Mouse (Mus musculus): ENCODE measurements around the gene Cpxm1. TPM values are rescaled to one million over a fixed set of nuclear protein-coding genes. Genes with fewer than 3 reads are reported as not detected.
"Not testable (repeated sequence)": the region's sequence is repeated elsewhere in the genome, so short reads cannot be mapped to it uniquely, and the experiment has no call there.

Gene Cpxm1
- polyA plus RNA-seq, 1 experiment from 2014 or later, result 11.7 TPM

GRCm38 (mm10) chr2:130388796-130389195 lies 8.6 kb downstream of the Cpxm1 start:
- H3K9me3 ChIP-seq (ENCODE audit: control insufficient read depth, low read length), result no peaks in the 10 kb centered on the region
- H3K4me2 ChIP-seq (ENCODE audit: low read depth, low read length), result no peak overlapping the region
- no peak overlapping the region for H3K27ac ChIP-seq (ENCODE audit: low read depth, low read length)
- 77% methylated on average over 2 of the region's 2 CpGs for WGBS
- H3K36me3 ChIP-seq (ENCODE audit: control insufficient read depth, insufficient read depth, low read length), result no peaks in the 10 kb centered on the region
- H3K4me1 ChIP-seq (ENCODE audit: control insufficient read depth, insufficient read depth, low read length), result no peaks in the 10 kb centered on the region
- H3K9ac ChIP-seq (replicated peaks; ENCODE audit: low read depth, low read length), result no peak overlapping the region
- no peak overlapping the region for H3K4me3 ChIP-seq (ENCODE audit: low read depth, low read length)
- ATAC-seq (ENCODE audit: low read depth), result no peak
- H3K27me3 ChIP-seq (ENCODE audit: control insufficient read depth, insufficient read depth, low read length), result no peaks in the 10 kb centered on the region

- Histone ChIP-seq H3K4me2 (ENCODE audit: low read depth, low read length) (no peak overlapping the region), H3K27ac (ENCODE audit: low read depth, low read length) (no peak overlapping the region)
- 70% methylated on average over 1 of the region's 1 CpGs for WGBS
Observed at GRCm38 (mm10) chr2:130386212-130386611, 11.2 kb downstream of the Cpxm1 start.

GRCm38 (mm10) chr2:130383895-130384294 lies 13.5 kb downstream of the Cpxm1 start:
- H3K9ac ChIP-seq (replicated peaks; ENCODE audit: low read depth, low read length), result no peak overlapping the region
- H3K9me3 ChIP-seq (ENCODE audit: control insufficient read depth, low read length), result no peaks in the 10 kb centered on the region
- no peak overlapping the region for H3K27ac ChIP-seq (ENCODE audit: low read depth, low read length)
- H3K4me3 ChIP-seq (ENCODE audit: low read depth, low read length), result no peak overlapping the region
- no peaks in the 10 kb centered on the region for H3K4me1 ChIP-seq (ENCODE audit: control insufficient read depth, insufficient read depth, low read length)
- no peak overlapping the region for H3K4me2 ChIP-seq (ENCODE audit: low read depth, low read length)
- H3K36me3 ChIP-seq (ENCODE audit: control insufficient read depth, insufficient read depth, low read length), result no peaks in the 10 kb centered on the region
- H3K27me3 ChIP-seq (ENCODE audit: control insufficient read depth, insufficient read depth, low read length), result no peaks in the 10 kb centered on the region
- WGBS, result 72% methylated on average over 6 of the region's 6 CpGs
- ATAC-seq (ENCODE audit: low read depth), result no peak

More at GRCm38 (mm10) chr2:130386212-130386611, 11.2 kb downstream of the Cpxm1 start:
- no peaks in the 10 kb centered on the region for H3K36me3 ChIP-seq (ENCODE audit: control insufficient read depth, insufficient read depth, low read length)
- H3K4me1 ChIP-seq (ENCODE audit: control insufficient read depth, insufficient read depth, low read length), result no peaks in the 10 kb centered on the region
- no peaks in the 10 kb centered on the region for H3K27me3 ChIP-seq (ENCODE audit: control insufficient read depth, insufficient read depth, low read length)
- H3K9me3 ChIP-seq (ENCODE audit: control insufficient read depth, low read length), result no peaks in the 10 kb centered on the region
- no peak overlapping the region for H3K9ac ChIP-seq (replicated peaks; ENCODE audit: low read depth, low read length)
- no peak overlapping the region for H3K4me3 ChIP-seq (ENCODE audit: low read depth, low read length)
- no peak for ATAC-seq (ENCODE audit: low read depth)

- Histone ChIP-seq H3K27me3 (ENCODE audit: control insufficient read depth, insufficient read depth, low read length) (no peaks in the 10 kb centered on the region), H3K36me3 (ENCODE audit: control insufficient read depth, insufficient read depth, low read length) (no peaks in the 10 kb centered on the region), H3K27ac (ENCODE audit: low read depth, low read length) (no peak overlapping the region), H3K4me3 (ENCODE audit: low read depth, low read length) (no peak overlapping the region), H3K4me2 (ENCODE audit: low read depth, low read length) (no peak overlapping the region), H3K9ac (replicated peaks; ENCODE audit: low read depth, low read length) (no peak overlapping the region), H3K4me1 (ENCODE audit: control insufficient read depth, insufficient read depth, low read length) (no peaks in the 10 kb centered on the region), H3K9me3 (ENCODE audit: control insufficient read depth, low read length) (no peaks in the 10 kb centered on the region)
- ATAC-seq (ENCODE audit: low read depth), result no peak
- WGBS, result 35% methylated on average over 3 of the region's 3 CpGs
Observed at GRCm38 (mm10) chr2:130383205-130383604, 14.2 kb downstream of the Cpxm1 start.

- Histone ChIP-seq H3K9ac (replicated peaks; ENCODE audit: low read depth, low read length) (no peak overlapping the region), H3K27me3 (ENCODE audit: control insufficient read depth, insufficient read depth, low read length) (no peaks in the 10 kb centered on the region), H3K4me1 (ENCODE audit: control insufficient read depth, insufficient read depth, low read length) (no peaks in the 10 kb centered on the region), H3K4me3 (ENCODE audit: low read depth, low read length) (no peak overlapping the region), H3K36me3 (ENCODE audit: control insufficient read depth, insufficient read depth, low read length) (no peaks in the 10 kb centered on the region), H3K27ac (ENCODE audit: low read depth, low read length) (no peak overlapping the region), H3K9me3 (ENCODE audit: control insufficient read depth, low read length) (no peaks in the 10 kb centered on the region), H3K4me2 (ENCODE audit: low read depth, low read length) (no peak overlapping the region)
- ATAC-seq (ENCODE audit: low read depth), result no peak
- 90% methylated on average over 4 of the region's 4 CpGs for WGBS
Observed at GRCm38 (mm10) chr2:130374951-130375350, 22.4 kb downstream of the Cpxm1 start.

GRCm38 (mm10) chr2:130373026-130373425 lies 24.3 kb downstream of the Cpxm1 start:
- H3K27ac ChIP-seq (ENCODE audit: low read depth, low read length); H3K4me1 ChIP-seq (ENCODE audit: control insufficient read depth, insufficient read depth, low read length); H3K9me3 ChIP-seq (ENCODE audit: control insufficient read depth, low read length); H3K4me2 ChIP-seq (ENCODE audit: low read depth, low read length); H3K9ac ChIP-seq (replicated peaks; ENCODE audit: low read depth, low read length); H3K36me3 ChIP-seq (ENCODE audit: control insufficient read depth, insufficient read depth, low read length); ATAC-seq (ENCODE audit: low read depth); H3K4me3 ChIP-seq (ENCODE audit: low read depth, low read length); H3K27me3 ChIP-seq (ENCODE audit: control insufficient read depth, insufficient read depth, low read length): not testable (repeated sequence)
- WGBS, result 63% methylated on average over 1 of the region's 1 CpGs

GRCm38 (mm10) chr2:130367386-130367785 lies 30.0 kb downstream of the Cpxm1 start:
- WGBS, result 73% methylated on average over 4 of the region's 4 CpGs
- no peaks in the 10 kb centered on the region for H3K36me3 ChIP-seq (ENCODE audit: control insufficient read depth, insufficient read depth, low read length)
- H3K4me2 ChIP-seq (ENCODE audit: low read depth, low read length), result no peak overlapping the region
- no peak overlapping the region for H3K9ac ChIP-seq (replicated peaks; ENCODE audit: low read depth, low read length)
- H3K4me3 ChIP-seq (ENCODE audit: low read depth, low read length), result no peak overlapping the region
- H3K4me1 ChIP-seq (ENCODE audit: control insufficient read depth, insufficient read depth, low read length), result no peaks in the 10 kb centered on the region
- H3K9me3 ChIP-seq (ENCODE audit: control insufficient read depth, low read length), result no peaks in the 10 kb centered on the region
- peaks cover 9% of the 10 kb centered on the region for H3K27me3 ChIP-seq (ENCODE audit: control insufficient read depth, insufficient read depth, low read length)
- no peak overlapping the region for H3K27ac ChIP-seq (ENCODE audit: low read depth, low read length)
- ATAC-seq (ENCODE audit: low read depth), result no peak

- no peak for ATAC-seq (ENCODE audit: low read depth)
- no peaks in the 10 kb centered on the region for H3K4me1 ChIP-seq (ENCODE audit: control insufficient read depth, insufficient read depth, low read length)
- H3K9me3 ChIP-seq (ENCODE audit: control insufficient read depth, low read length), result no peaks in the 10 kb centered on the region
- no peaks in the 10 kb centered on the region for H3K36me3 ChIP-seq (ENCODE audit: control insufficient read depth, insufficient read depth, low read length)
- peak overlapping the region; percentile 2; the same call in 1 of the 2 replicates for H3K4me3 ChIP-seq (ENCODE audit: low read depth, low read length)
- H3K27ac ChIP-seq (ENCODE audit: low read depth, low read length), result no peak overlapping the region
- H3K27me3 ChIP-seq (ENCODE audit: control insufficient read depth, insufficient read depth, low read length), result peaks cover 28% of the 10 kb centered on the region
- peak overlapping the region; percentile 40 for H3K4me2 ChIP-seq (ENCODE audit: low read depth, low read length)
- 8% methylated on average over 29 of the region's 30 CpGs for WGBS
- no peak overlapping the region for H3K9ac ChIP-seq (replicated peaks; ENCODE audit: low read depth, low read length)
Observed at GRCm38 (mm10) chr2:130365211-130366094, 31.9 kb downstream of the Cpxm1 start.

GRCm38 (mm10) chr2:130362511-130363026 lies 34.8 kb downstream of the Cpxm1 start:
- no peaks in the 10 kb centered on the region for H3K4me1 ChIP-seq (ENCODE audit: control insufficient read depth, insufficient read depth, low read length)
- H3K27me3 ChIP-seq (ENCODE audit: control insufficient read depth, insufficient read depth, low read length), result peaks cover 33% of the 10 kb centered on the region
- ATAC-seq (ENCODE audit: low read depth), result no peak
- no peaks in the 10 kb centered on the region for H3K36me3 ChIP-seq (ENCODE audit: control insufficient read depth, insufficient read depth, low read length)
- H3K9me3 ChIP-seq (ENCODE audit: control insufficient read depth, low read length), result no peaks in the 10 kb centered on the region
- 3% methylated on average over 14 of the region's 14 CpGs for WGBS
- no peak overlapping the region for H3K4me2 ChIP-seq (ENCODE audit: low read depth, low read length)
- H3K27ac ChIP-seq (ENCODE audit: low read depth, low read length), result no peak overlapping the region
- no peak overlapping the region for H3K9ac ChIP-seq (replicated peaks; ENCODE audit: low read depth, low read length)
- no peak overlapping the region for H3K4me3 ChIP-seq (ENCODE audit: low read depth, low read length)

All from neural tube, embryonic 14.5 days (tissue).